Mouse (Mus musculus) liver, adult 2 months (tissue): Measurements from ENCODE around the gene Wdr45.

Source experiments
- CTCF ChIP-seq: fragments of 200-500 bp; IDR thresholded peaks from 2 replicates; pipeline ENCODE4 v1.5.1; 2011; ENCODE audit warnings: low read depth, low read length, control low read depth
- POLR2A ChIP-seq: fragments of 200-500 bp; IDR thresholded peaks from 2 replicates; pipeline ENCODE4 v1.6.1; 2011; ENCODE audit warnings: low read length, control low read depth; ENCODE audit not compliant: insufficient read depth; ENCODE audit errors: extremely low read depth

DNA sequence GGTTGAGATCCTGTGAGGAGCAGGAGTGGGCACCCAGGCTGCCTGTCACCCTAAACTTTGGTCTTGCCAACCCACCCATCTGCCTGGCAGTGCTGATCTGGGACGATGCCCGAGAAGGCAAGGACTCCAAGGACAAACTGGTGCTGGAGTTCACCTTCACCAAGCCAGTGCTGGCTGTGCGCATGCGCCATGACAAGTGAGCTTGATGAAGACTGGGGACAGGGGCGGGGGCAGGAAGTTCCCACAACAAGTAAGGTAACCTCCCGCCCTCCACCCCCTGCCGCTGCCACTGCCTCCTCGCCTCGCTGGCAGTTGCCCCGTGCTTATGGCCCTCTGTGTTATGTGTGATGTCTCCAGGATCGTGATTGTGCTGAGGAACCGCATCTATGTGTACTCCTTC, 11.7 kb downstream of the Wdr45 start:
- no peak for TF ChIP-seq POLR2A
- TF ChIP-seq CTCF: no peak
